Mouse (Mus musculus) Patski (cell line): ENCODE measurements around the gene Rps6ka1. TPM values are rescaled to one million over a fixed set of nuclear protein-coding genes. Genes with fewer than 3 reads are reported as not detected.
A peak's percentile ranks its signal among the peaks of the same experiment; 100 is the strongest.

Experiments used
- ATAC-seq: fragments of 100-300 bp; one replicate; pipeline ENCODE4 v1.8.0; 2021
- CTCF ChIA-PET: fragments of 350-600 bp; sonication (Branson Sonifier 250); formaldehyde crosslinking; loops from one replicate; lab custom pipeline; 2022; ENCODE audit warnings: inconsistent platforms; lab: Charles Lee
- POLR2A ChIA-PET: fragments of 350-600 bp; sonication (Branson Sonifier 250); formaldehyde crosslinking; loops from one replicate; lab custom pipeline; 2022; ENCODE audit warnings: antibody characterized with exemption, inconsistent platforms; lab: Charles Lee
- DNase-seq: peaks from one replicate; pipeline ENCODE4 v3.0.0-alpha.2; 2011; ENCODE audit warnings: low read depth, low spot score
- H3K27me3 ChIP-seq: fragments of 371-371 bp; one replicate; pipeline ENCODE4 v1.5.1; 2021
- CTCF ChIP-seq: fragments of 100-300 bp; IDR thresholded peaks from one replicate; pipeline ENCODE4 v1.5.1; 2021
- in situ Hi-C: fragments of 300-500 bp; cut with MboI; formaldehyde crosslinking; loops from 3 replicates; pipeline ENCODE4 v1.11.1; 2018; ENCODE audit warnings: low pct_unique_long_range_greater_than_20kb, mixed read lengths
- polyA plus RNA-seq: library from polyadenylated mRNA; unstranded; gene quantifications from one replicate; pipeline ENCODE4 v1.2.3, GENCODE M21; 2021

Rps6ka1 gene
- polyA plus RNA-seq, 1 experiment from 2014 or later, result 58.1 TPM

GRCm38 (mm10) chr4:133827354-133827753 is 60.2 kb downstream of the Rps6ka1 start:
- in situ Hi-C loops, result loop anchor here (5.0 kb wide), 3 partner anchors 70 to 235 kb away; partner anchors contain the start of genes Arid1a and Pigv
- ATAC-seq (no peak), DNase-seq (no peak)
- TF ChIP-seq CTCF, result no peak
- H3K27me3 ChIP-seq, result no peaks in the 10 kb centered on the region
- ChIA-PET CTCF (no interaction called here), POLR2A (interaction anchor here (0.6 kb wide), 1 partner anchor 69 kb away, joined by 3 read pairs; no protein-coding TSS in a partner anchor)

GRCm38 (mm10) chr4:133825731-133826130 is 61.9 kb downstream of the Rps6ka1 start:
- no peak for DNase-seq
- ChIA-PET POLR2A (no interaction called here), CTCF (interaction anchor here (0.9 kb wide), 1 partner anchor 11 kb away, joined by 3 read pairs; no protein-coding TSS in a partner anchor)
- no peak for ATAC-seq
- in situ Hi-C loops, result loop anchor here (5.0 kb wide), 3 partner anchors 68 to 233 kb away; partner anchors contain the start of genes Arid1a and Pigv
- no peaks in the 10 kb centered on the region for H3K27me3 ChIP-seq
- TF ChIP-seq CTCF, result no peak

- no peak for DNase-seq
- no peaks in the 10 kb centered on the region for H3K27me3 ChIP-seq
- in situ Hi-C loops, result no loop called here
- ChIA-PET POLR2A (no interaction called here), CTCF (no interaction called here)
- ATAC-seq, result no peak
- no peak for TF ChIP-seq CTCF
These were observed 66.6 kb downstream of the Rps6ka1 start for GRCm38 (mm10) chr4:133820806-133821560.

DNA sequence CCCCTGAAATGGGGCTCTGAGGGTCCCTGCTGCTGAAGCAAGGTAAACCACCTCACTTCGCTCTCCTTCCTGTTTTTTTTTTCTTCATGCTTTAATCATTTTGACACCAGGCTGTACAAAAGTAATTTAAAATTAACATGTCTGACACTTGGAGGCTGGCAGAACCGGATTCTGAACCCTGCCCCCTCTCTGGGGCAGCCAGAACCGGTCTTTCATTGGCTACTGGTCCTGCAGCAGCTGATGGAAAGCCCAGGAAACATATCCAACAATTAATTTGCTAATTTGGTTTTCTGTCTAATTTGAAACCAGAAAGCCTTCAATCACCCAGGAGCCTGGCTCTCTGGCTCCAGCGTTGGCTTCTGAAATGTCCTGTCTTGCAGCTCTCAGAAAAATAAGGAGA is 67.4 kb downstream of the Rps6ka1 start:
- in situ Hi-C loops, result no loop called here
- ATAC-seq, result no peak
- H3K27me3 ChIP-seq, result no peaks in the 10 kb centered on the region
- CTCF ChIA-PET, result no interaction called here
- no peak for TF ChIP-seq CTCF
- no peak for DNase-seq
- POLR2A ChIA-PET, result no interaction called here

DNA sequence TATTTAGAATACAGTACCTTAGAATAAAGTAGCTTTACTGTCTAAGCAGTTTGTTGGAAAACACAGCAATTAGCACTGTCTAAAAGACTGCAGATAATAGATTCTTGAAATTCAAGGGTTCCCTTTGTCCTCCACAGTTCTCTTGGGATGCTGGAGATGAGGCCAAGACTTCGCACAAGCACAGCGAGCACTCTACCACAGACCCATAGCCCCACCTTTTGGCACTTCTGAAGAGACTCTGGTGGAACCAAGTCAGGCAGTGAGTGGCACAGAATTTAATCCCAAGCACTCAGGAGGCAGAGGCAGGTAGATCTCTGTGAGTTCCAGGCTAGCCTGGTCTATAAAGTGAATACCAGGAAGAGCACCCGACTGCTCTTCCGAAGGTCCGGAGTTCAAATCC is 70.2 kb downstream of the Rps6ka1 start:
- POLR2A ChIA-PET, result no interaction called here
- CTCF ChIA-PET, result no interaction called here
- ATAC-seq (no peak), DNase-seq (no peak)
- in situ Hi-C loops, result no loop called here
- no peak for TF ChIP-seq CTCF
- no peaks in the 10 kb centered on the region for H3K27me3 ChIP-seq

DNA sequence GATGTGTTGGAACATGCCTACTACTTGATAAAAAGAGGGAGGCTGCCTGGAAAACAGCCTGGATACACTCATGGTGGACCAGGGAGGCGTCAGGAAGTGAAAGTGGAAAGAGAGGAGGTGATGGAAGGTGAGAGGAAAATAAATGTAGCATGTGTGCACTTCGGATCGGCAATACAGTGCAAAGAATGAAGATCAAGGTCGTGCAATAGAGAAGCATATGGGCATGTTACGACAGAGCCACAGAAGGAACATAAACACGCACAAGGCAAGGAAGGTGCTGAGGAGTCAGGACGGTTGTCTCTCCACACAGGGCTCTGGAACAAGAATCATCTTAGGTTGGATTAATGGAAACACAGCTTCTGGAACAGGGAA is 71.1 kb downstream of the Rps6ka1 start:
- no peak for DNase-seq
- CTCF ChIA-PET, result interaction anchor here (1.2 kb wide), 1 partner anchor 141 kb away, joined by 3 read pairs; no protein-coding TSS in a partner anchor
- ATAC-seq, result no peak
- TF ChIP-seq CTCF, result no peak
- in situ Hi-C loops, result no loop called here
- POLR2A ChIA-PET, result no interaction called here
- no peaks in the 10 kb centered on the region for H3K27me3 ChIP-seq

DNA sequence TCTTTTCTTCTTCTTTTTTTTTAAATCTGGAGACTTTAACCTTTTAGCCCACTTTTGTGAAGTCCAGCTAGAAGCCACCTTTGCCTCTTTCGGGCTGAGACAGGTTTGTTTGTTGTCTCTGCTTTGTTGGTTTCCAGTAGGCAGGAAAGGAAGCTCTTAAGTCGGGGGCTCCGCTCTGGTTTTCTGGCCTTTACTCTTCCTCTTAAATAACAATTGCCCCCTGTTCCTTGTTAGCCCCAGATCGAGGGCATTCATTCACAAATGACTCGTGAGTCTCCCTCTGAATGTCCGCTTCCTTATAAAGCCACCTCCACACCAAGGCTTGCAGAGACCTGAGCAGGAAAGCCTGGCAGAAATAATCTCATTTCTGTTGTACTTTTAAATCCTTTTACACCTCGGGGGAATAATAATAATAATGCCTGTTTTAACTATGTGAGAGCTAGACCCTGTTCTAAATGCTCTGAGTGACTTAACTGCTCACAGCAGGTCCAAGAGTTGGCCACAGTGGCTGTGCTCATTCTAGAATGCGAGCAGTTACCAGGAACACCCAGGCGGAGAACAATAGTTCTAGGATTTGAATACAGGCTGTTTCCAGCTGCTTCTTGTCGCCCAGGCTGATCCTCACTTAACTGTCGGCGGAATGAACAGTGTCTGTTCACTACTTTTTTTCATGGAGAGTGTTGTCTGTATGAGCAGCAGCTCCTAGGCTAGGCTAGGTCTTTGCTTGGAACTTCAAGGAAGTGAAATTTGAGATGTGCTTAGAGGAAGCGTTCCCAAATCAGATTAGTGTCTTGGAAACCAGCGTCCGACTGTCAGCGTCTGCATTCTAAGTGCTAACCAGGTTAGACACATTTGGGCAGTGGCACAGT is 71.7 kb downstream of the Rps6ka1 start:
- H3K27me3 ChIP-seq, result no peaks in the 10 kb centered on the region
- CTCF ChIA-PET, result interaction anchor here (0.8 to 1.2 kb wide), 3 partner anchors 89 to 144 kb away, joined by 3 read pairs; partner anchors contain the start of gene Pigv
- TF ChIP-seq CTCF, result no peak
- POLR2A ChIA-PET, result interaction anchor here (0.6 to 0.7 kb wide), 2 partner anchors 59 to 143 kb away, joined by 3 to 6 read pairs; no protein-coding TSS in a partner anchor
- DNase-seq (no peak), ATAC-seq (no peak)
- in situ Hi-C loops, result no loop called here

DNA sequence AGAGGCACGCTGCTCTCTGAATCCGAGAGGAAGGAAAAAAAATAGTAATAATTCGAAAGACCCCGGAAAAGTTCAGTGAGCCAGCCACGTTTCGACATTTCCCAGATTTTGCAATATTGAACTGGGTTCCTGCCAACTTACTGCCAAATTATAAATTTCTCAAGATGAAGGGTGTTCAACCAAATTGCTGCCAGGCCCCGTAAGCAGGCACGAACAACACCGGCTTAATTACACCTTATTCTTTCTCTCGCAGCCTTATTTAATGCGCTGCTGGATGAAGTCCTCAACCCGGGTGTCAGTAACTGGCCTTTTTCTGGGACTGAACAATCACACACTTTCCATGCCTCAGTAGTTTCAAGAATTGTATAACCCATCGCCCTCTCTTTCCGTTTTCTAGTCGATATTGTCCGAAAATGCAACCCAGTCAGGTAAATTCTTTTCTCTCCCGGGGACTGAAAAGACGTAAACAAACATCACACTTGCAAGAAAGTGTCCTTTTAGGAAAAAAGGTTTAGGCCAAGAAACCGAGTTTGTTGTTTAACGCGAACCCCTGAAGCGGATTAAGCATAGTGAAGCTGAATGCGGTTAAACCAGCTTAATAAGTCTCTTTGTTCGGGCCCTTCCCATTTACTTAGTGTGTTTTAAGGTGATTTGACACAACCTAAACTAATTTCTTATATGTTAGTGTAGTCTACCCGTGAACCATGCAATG is 72.6 kb downstream of the Rps6ka1 start:
- ChIA-PET POLR2A (no interaction called here), CTCF (interaction anchor here (0.8 to 0.9 kb wide), 2 partner anchors 88 to 143 kb away, joined by 3 read pairs; partner anchors contain the start of gene Pigv)
- no peaks in the 10 kb centered on the region for H3K27me3 ChIP-seq
- ATAC-seq, result no peak
- no peak for TF ChIP-seq CTCF
- in situ Hi-C loops, result no loop called here
- DNase-seq, result no peak

DNA sequence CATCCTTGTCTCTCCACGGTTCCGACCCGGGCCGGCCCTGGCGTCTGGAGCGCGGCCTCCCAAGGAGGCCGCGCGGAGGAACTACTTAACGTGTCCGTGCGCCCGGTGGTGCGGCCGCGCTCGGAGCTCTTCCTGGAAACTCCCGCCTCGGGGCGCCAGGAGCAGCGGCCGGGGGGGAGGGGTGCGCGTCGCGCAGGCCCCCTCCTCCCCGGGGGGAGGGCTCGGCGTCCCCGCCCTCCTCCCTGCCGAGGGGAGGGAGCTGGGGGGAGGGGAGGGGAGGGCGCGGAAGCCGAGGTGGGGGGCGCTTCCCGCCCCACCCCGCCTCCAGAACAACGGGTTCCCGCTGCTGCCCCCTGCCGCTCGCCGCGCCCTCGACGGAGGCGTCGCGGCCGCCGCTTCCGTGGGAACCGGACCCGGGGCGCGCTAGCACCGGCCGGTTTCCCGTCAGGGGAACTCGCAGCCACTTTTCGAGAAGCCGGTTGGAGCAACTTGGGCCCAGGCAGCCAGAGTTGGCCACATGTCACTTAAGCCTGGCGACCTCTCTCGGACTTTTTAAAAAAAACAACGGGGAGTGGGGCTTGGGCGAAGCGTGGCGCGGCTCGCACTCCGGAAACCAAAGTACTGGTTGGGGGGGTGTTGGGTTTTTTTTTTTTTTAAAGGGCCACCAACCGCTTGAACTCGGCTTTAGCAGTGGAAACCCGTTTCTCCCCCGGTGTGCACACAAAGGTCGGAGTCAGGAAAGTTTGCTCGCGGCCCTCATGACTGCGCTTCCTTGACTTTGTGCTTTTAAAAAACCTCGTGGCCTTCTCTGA is 73.4 kb downstream of the Rps6ka1 start:
- TF ChIP-seq CTCF, result peak; percentile 94
- peak; percentile 32 for ATAC-seq
- peak; percentile 44 for DNase-seq
- CTCF ChIA-PET, result interaction anchor here (1.1 kb wide), 1 partner anchor 40 kb away, joined by 4 read pairs; no protein-coding TSS in a partner anchor
- in situ Hi-C loops, result no loop called here
- no peaks in the 10 kb centered on the region for H3K27me3 ChIP-seq
- POLR2A ChIA-PET, result interaction anchor here (0.6 to 1.7 kb wide), 5 partner anchors 14 to 61 kb away, joined by 4 to 10 read pairs (median 4); no protein-coding TSS in a partner anchor
